Mouse (Mus musculus) stomach, embryonic 14.5 days (tissue): ENCODE measurements around the gene Lamp2. TPM values are rescaled to one million over a fixed set of nuclear protein-coding genes. Genes with fewer than 3 reads are reported as not detected.
"Not testable (repeated sequence)": the region's sequence is repeated elsewhere in the genome, so short reads cannot be mapped to it uniquely, and the experiment has no call there.

Source experiments
- ATAC-seq: fragments of 200-750 bp; cut with Nextera tagmentation; 2 replicates; pipeline ENCODE4 v1.8.0; 2017; ENCODE audit warnings: low read depth, moderate TSS enrichment; ENCODE audit not compliant: insufficient number of reproducible peaks, insufficient read depth, low FRiP score
- H3K27ac ChIP-seq: fragments of 300-500 bp; sonication (generic); 2 replicates; pipeline ENCODE4 v1.5.1; 2014; ENCODE audit warnings: mild to moderate bottlenecking, low read length, moderate library complexity, mixed read lengths
- H3K27me3 ChIP-seq: fragments of 300-500 bp; sonication (generic); 2 replicates; pipeline ENCODE4 v1.6.1; 2014; ENCODE audit warnings: low read length, control low read depth, mixed read lengths; ENCODE audit not compliant: control insufficient read depth, insufficient read depth
- H3K36me3 ChIP-seq: fragments of 300-500 bp; sonication (generic); 2 replicates; pipeline ENCODE4 v1.6.1; 2014; ENCODE audit warnings: mild to moderate bottlenecking, control low read depth, low read length, moderate library complexity, mixed read lengths; ENCODE audit not compliant: control insufficient read depth, insufficient read depth
- H3K4me1 ChIP-seq: fragments of 300-500 bp; sonication (generic); 2 replicates; pipeline ENCODE4 v1.6.1; 2014; ENCODE audit warnings: low read length, control low read depth, mixed read lengths; ENCODE audit not compliant: control insufficient read depth, insufficient read depth
- H3K4me2 ChIP-seq: fragments of 300-500 bp; sonication (generic); replicated peaks from 2 replicates; pipeline ENCODE4 v1.6.1; 2014; ENCODE audit warnings: low read depth, low read length, control low read depth
- H3K4me3 ChIP-seq: fragments of 300-500 bp; sonication (generic); 2 replicates; pipeline ENCODE4 v1.5.1; 2014; ENCODE audit warnings: low read depth, low read length, control low read depth
- H3K9ac ChIP-seq: fragments of 300-500 bp; sonication (generic); replicated peaks from 2 replicates; pipeline ENCODE4 v1.6.1; 2014; ENCODE audit warnings: low read depth, mild to moderate bottlenecking, control low read depth, low read length, moderate library complexity, mixed read lengths
- H3K9me3 ChIP-seq: fragments of 300-500 bp; sonication (generic); 2 replicates; pipeline ENCODE4 v1.6.1; 2016; ENCODE audit warnings: low read depth, low read length, control low read depth; ENCODE audit not compliant: control insufficient read depth
- WGBS: fragments of 180-500 bp; shearing (Covaris S2); extraction: QIAGEN DNeasy Blood & Tissue Kit; methylation state at CpG from one replicate; pipeline ENCODE4 v1.1.7; 2014; 5-methylcytosine and 5-hydroxymethylcytosine counted together
- polyA plus RNA-seq: library from polyadenylated mRNA; unstranded; fragments of >200 nt; fragmentation: Nextera tagmentation; extraction: Ambion mirVana; gene quantifications from 2 replicates; pipeline ENCODE4 v1.2.1, GENCODE M21; 2014

Lamp2 gene
- 173 and 184 TPM in 2 replicates for polyA plus RNA-seq

DNA sequence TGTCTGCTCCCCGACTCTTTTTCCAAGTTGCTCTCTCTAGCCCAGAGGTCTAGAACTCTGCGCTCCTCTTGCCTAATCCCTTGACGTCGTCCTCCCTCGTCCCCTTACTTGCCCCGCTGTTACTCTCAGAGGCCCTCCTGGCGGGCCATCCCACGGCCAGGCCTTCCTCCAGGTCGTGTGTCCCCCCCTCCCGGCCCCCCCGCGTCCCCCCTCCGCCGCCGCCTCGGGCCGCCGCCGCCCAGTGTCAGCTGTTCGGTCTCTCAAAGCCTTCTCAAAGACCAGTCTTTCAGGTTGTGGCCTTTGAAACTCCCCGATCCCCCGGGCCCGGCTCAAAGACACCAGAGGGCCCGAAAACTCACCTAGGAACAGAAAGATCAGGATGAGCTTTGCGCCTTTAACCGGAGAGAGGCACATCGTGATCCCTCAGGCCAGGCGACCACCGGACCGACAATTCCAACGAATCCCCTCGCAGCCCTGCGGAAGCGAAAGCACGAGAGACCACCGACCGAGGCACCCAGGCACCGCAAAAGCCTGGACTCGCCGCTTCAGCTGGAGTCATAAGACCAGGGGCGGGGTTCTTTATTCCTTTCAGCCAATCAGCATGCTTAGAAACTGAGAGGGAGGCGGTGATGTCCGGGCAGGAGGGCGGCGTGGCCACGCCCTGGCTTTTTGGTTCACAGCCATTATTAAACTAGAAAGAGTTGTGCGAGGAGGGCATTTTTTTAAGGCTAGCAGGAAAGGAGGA, at the start of gene Lamp2:
Lamp2 (minus strand) TSS at position 565 of the 745 bp plus-strand sequence.
- Histone ChIP-seq H3K36me3 (no peaks in the 10 kb centered on the region; the same call in 1 of the 2 replicates), H3K27ac (peak within 1 kb of the TSS; percentile 79), H3K4me1 (no peaks in the 10 kb centered on the region), H3K4me3 (peak within 1 kb of the TSS; percentile 56), H3K9me3 (no peaks in the 10 kb centered on the region), H3K9ac (peak within 1 kb of the TSS; percentile 53), H3K27me3 (no peaks in the 10 kb centered on the region), H3K4me2 (peak within 1 kb of the TSS; percentile 42)
- ATAC-seq: peak; percentile 97
- 14% methylated on average over 47 of the region's 47 CpGs for WGBS

DNA sequence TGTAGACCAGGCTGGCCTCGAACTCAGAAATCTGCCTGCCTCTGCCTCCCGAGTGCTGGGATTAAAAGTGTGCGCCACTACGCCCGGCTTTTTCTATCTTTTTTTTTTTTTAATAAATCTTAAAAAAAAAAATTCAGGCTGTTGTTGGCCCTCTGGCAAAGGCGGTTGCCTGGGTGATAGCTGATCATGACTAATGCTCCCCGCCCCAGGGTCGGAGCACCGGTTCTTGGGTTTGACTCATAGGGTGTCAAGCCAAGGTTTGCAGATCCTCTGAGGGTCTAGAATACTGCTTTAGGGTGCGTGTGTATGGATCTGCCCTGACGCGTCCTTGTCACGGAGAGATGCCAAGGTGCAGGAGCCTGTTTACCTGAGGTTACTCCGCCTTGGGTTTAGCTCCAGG, 48.6 kb upstream of the Lamp2 start:
- H3K4me1 ChIP-seq: no peaks in the 10 kb centered on the region
- H3K9me3 ChIP-seq: no peaks in the 10 kb centered on the region
- WGBS: 82% methylated on average over 13 of the region's 14 CpGs
- no peak for ATAC-seq
- H3K27me3 ChIP-seq: no peaks in the 10 kb centered on the region
- H3K4me2 ChIP-seq: no peak overlapping the region
- no peaks in the 10 kb centered on the region for H3K36me3 ChIP-seq
- H3K27ac ChIP-seq: no peak overlapping the region
- no peak overlapping the region for H3K4me3 ChIP-seq
- no peak overlapping the region for H3K9ac ChIP-seq

DNA sequence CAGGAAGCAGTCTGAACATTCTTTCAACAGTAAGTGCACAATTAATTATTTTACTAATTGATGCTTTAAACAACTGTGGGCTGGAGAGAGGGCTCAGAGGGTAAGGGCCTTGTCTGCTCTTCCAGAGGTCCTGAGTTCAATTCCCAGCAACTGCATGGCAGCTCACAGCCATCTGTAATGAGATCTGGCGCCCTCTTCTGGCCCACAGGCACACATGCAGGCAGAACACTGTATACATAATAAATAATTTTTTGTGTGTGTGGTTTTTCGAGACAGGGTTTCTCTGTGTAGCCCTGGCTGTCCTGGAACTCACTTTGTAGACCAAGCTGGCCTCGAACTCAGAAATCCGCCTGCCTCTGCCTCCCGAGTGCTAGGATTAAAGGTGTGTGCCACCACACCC, 45.9 kb upstream of the Lamp2 start:
- H3K27ac ChIP-seq, H3K36me3 ChIP-seq, H3K4me3 ChIP-seq, ATAC-seq, H3K9me3 ChIP-seq, H3K27me3 ChIP-seq, H3K4me1 ChIP-seq, H3K4me2 ChIP-seq, H3K9ac ChIP-seq: not testable (repeated sequence)
- 71% methylated on average over 5 of the region's 5 CpGs for WGBS

DNA sequence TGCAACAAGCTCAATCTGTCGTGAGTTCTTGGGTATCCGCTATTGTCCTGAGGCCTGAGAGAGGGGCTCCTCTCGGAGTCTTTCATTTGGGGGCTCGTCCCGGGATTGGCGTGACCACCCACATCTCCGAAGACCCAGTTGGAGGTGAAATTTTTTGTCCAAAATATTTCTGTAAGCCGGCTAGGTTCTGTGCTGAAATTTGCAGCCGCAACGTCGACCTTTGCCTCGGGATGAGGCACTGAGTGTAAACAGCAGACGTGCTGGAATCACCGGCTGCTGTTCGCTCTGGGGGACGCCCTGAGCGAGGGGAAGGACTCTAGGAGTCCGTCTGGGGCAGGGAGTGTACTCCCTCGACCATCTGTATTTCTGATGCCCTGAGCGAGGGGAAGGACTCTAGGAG, 29.2 kb upstream of the Lamp2 start:
- 32% methylated on average over 20 of the region's 20 CpGs for WGBS
- 0 out of 2 replicates have a peak overlapping the region, but pooled peaks have one; percentile 14 for H3K4me2 ChIP-seq
- H3K27ac ChIP-seq, H3K27me3 ChIP-seq, H3K4me3 ChIP-seq, H3K4me1 ChIP-seq, H3K9ac ChIP-seq, H3K36me3 ChIP-seq, H3K9me3 ChIP-seq, ATAC-seq: not testable (repeated sequence)

DNA sequence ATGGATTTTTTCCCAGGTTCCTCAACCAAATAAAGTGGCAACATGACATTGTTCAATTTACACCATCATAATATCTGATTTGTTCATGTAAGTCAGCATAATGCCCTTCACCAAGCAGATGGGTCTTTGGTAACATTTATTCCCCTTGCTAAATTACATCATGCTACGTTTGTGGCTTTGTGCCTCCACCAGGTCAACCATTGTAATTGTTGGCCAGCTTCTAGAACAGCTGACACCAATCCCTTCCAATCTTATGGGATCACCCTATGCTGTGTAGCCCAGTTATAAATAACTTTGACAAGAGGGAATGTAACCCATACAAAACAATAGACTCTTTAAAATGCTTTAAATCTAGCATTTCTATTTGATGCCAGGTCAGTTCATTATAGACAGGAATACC, 22.3 kb upstream of the Lamp2 start:
- no peak overlapping the region for H3K4me3 ChIP-seq
- no peak overlapping the region for H3K4me2 ChIP-seq
- H3K36me3 ChIP-seq: no peaks in the 10 kb centered on the region
- no peak overlapping the region for H3K9ac ChIP-seq
- 51% methylated on average over 1 of the region's 1 CpGs for WGBS
- no peak for ATAC-seq
- H3K9me3 ChIP-seq: no peaks in the 10 kb centered on the region
- H3K27me3 ChIP-seq: no peaks in the 10 kb centered on the region
- H3K27ac ChIP-seq: no peak overlapping the region
- no peaks in the 10 kb centered on the region for H3K4me1 ChIP-seq

DNA sequence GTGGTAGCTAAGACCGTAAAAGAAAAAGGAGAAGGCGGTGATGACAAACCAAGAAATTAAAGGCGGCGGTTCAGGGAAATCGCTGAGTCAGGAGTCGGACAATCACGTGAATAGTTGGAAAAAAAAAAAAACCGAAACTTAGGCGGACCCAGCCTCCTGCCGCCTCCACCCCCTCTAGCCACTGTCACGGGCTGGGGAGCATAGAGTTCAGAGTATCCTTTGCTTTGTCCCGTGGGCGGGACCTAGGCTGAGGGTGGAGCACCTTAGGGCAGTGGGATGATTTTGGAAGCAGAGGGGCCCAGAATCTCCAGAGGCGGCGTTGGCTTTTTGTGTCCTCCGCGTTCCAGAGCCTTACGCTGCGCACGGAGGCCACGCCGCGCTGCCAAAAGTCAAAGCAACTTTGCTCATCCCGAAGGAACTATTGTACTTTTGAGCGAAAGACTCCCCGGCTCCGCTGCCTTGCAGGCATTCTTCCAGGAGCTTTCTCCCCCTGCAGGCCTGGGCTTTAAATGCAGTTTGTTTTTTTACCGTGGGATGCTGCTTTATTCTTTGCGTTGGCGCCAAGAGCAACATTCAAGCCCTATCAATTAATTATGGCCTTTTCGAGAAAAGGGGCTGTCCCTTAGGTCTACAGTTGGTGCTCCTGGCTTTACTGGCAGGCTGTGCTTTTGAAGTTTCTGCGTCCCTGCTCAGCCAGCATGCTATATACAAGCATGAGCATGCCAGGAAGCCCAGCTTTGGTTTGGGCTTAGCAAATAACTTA, 17.5 kb upstream of the Lamp2 start:
- Histone ChIP-seq H3K4me1 (no peaks in the 10 kb centered on the region), H3K9ac (no peak overlapping the region; the same call in 1 of the 2 replicates), H3K4me3 (peak overlapping the region; percentile 38), H3K27ac (peak overlapping the region; percentile 89), H3K9me3 (no peaks in the 10 kb centered on the region), H3K36me3 (no peaks in the 10 kb centered on the region), H3K4me2 (peak overlapping the region; percentile 25; the same call in 1 of the 2 replicates), H3K27me3 (no peaks in the 10 kb centered on the region)
- ATAC-seq: peak; percentile 91
- WGBS: 17% methylated on average over 32 of the region's 32 CpGs

DNA sequence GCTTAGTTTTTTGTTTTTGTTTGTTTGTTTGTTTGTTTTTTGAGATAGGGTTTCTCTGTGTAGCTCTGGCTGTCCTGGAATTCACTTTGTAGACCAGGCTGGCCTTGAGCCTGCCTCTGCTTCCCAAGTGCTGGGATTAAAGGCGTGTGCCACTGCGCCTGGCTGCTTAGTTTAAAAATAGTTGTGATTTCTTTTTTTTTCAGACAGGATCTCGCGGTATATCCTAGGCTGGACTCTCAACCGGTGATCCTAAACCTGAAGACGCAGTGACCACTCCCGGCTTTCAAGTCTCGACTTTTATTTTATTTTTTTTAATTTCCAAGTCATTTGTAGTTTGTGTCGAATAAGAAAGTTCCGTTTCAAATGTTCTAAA, 16.9 kb upstream of the Lamp2 start:
- WGBS: 26% methylated on average over 10 of the region's 10 CpGs
- no peak overlapping the region for H3K27ac ChIP-seq

DNA sequence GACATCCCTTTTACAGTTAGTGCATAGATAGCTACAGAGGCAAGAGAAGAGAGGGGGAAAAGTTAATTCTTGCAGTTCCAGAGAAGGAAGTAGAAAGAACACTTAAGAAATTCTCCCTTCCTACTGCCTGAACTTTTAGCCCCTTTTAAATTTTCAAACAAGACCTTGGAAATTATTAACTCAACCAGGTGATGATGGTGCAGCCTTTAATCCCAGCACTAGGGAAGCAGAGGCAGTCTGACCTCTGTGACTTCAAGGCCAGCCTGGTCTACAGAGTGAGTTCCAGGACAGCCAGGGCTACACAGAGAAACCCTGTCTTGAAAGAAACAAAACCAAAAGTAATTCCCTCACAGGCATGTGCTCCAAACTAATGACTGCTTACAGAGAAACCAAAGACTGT, 10.0 kb upstream of the Lamp2 start:
- no peak for ATAC-seq
- Histone ChIP-seq H3K4me2 (no peak overlapping the region), H3K27ac (no peak overlapping the region), H3K9ac (no peak overlapping the region), H3K36me3 (no peaks in the 10 kb centered on the region), H3K9me3 (no peaks in the 10 kb centered on the region), H3K4me3 (no peak overlapping the region), H3K27me3 (no peaks in the 10 kb centered on the region), H3K4me1 (no peaks in the 10 kb centered on the region)

More for the DNA sequence above, 16.9 kb upstream of the Lamp2 start:
- no peaks in the 10 kb centered on the region for H3K36me3 ChIP-seq
- H3K27me3 ChIP-seq: no peaks in the 10 kb centered on the region
- peak overlapping the region; percentile 38 for H3K4me3 ChIP-seq
- H3K9me3 ChIP-seq: no peaks in the 10 kb centered on the region
- no peaks in the 10 kb centered on the region for H3K4me1 ChIP-seq
- ATAC-seq: peak; percentile 42; the same call in 1 of the 2 replicates
- no peak overlapping the region for H3K9ac ChIP-seq
- H3K4me2 ChIP-seq: 0 out of 2 replicates have a peak overlapping the region, but pooled peaks have one; percentile 25
